Mouse (Mus musculus) MEL (cell line): Measurements from ENCODE around the gene Ppm1g. TPM values are rescaled to one million over a fixed set of nuclear protein-coding genes. Genes with fewer than 3 reads are reported as not detected.

Experiments used
- DNase-seq: peaks from one replicate; pipeline ENCODE4 v3.0.0; 2011; ENCODE audit warnings: low read depth, low spot score
- H3K27ac ChIP-seq: 2 replicates; pipeline ENCODE4 v1.5.1; 2012; ENCODE audit warnings: low read depth, mild to moderate bottlenecking, control low read depth, low read length, moderate library complexity; ENCODE audit not compliant: control insufficient read depth
- H3K27me3 ChIP-seq, 2 experiments: fragments of 150-350 bp in 1 of 2; sonication (generic) in 1 of 2; 2 replicates each; pipeline ENCODE4 v1.6.1; 2012; ENCODE audit warnings: low read length in 2 of 2, mild to moderate bottlenecking in 2 of 2, improper control_type of control experiment in 1 of 2, moderate library complexity in 1 of 2; ENCODE audit not compliant: insufficient read depth in 2 of 2, control insufficient read depth in 1 of 2
- H3K36me3 ChIP-seq, 2 experiments: 2 replicates each; pipeline ENCODE4 v1.6.1; 2012 to 2014; ENCODE audit warnings: low read length in 2 of 2, improper control_type of control experiment in 1 of 2, inconsistent platforms in 1 of 2, mild to moderate bottlenecking in 1 of 2; ENCODE audit not compliant: insufficient read depth in 2 of 2, control insufficient read depth in 1 of 2
- H3K4me1 ChIP-seq, 2 experiments: fragments of 150-350 bp in 1 of 2; sonication (generic) in 1 of 2; 2 replicates each; pipeline ENCODE4 v1.6.1; 2012; ENCODE audit warnings: low read length in 2 of 2, improper control_type of control experiment in 1 of 2, mild to moderate bottlenecking in 1 of 2; ENCODE audit not compliant: insufficient read depth in 2 of 2, control insufficient read depth in 1 of 2
- H3K4me3 ChIP-seq, 2 experiments: fragments of 150-350 bp in 1 of 2; sonication (generic) in 1 of 2; 2 replicates each; pipeline ENCODE4 v1.5.1; 2012; ENCODE audit warnings: low read depth in 2 of 2, low read length in 2 of 2, mild to moderate bottlenecking in 2 of 2, moderate library complexity in 2 of 2, control low read depth in 1 of 2, improper control_type of control experiment in 1 of 2; ENCODE audit not compliant: control insufficient read depth in 1 of 2, insufficient read depth in 1 of 2
- H3K79me2 ChIP-seq: 2 replicates; pipeline ENCODE4 v1.6.1; 2012; ENCODE audit warnings: mild to moderate bottlenecking, low read length, moderate library complexity; ENCODE audit not compliant: control insufficient read depth, poor library complexity, insufficient read depth
- H3K9ac ChIP-seq: 2 replicates; pipeline ENCODE4 v1.6.1; 2012; ENCODE audit warnings: low read depth, mild to moderate bottlenecking, control low read depth, low read length, moderate library complexity; ENCODE audit not compliant: control insufficient read depth, poor library complexity, severe bottlenecking
- H3K9me3 ChIP-seq: fragments of 150-350 bp; sonication (generic); replicated peaks from 2 replicates; pipeline ENCODE4 v1.6.1; 2012; ENCODE audit warnings: mild to moderate bottlenecking, low read length, improper control_type of control experiment, moderate library complexity; ENCODE audit not compliant: insufficient read depth
- BHLHE40 ChIP-seq: IDR thresholded peaks from 2 replicates; pipeline ENCODE4 v1.6.1; 2012; ENCODE audit warnings: low read depth, mild to moderate bottlenecking, inconsistent platforms, low read length, improper control_type of control experiment, borderline replicate concordance
- CHD2 ChIP-seq: IDR thresholded peaks from 2 replicates; pipeline ENCODE4 v1.6.1; 2011; ENCODE audit warnings: low read length, improper control_type of control experiment
- CTCF ChIP-seq, 3 experiments: IDR thresholded peaks in 2 of 3; conservative IDR thresholded peaks in 1 of 3; 2 replicates each; pipeline ENCODE4 v1.5.1; 2011 to 2012; ENCODE audit warnings: low read length in 3 of 3, low read depth in 2 of 3, mild to moderate bottlenecking in 2 of 3, improper control_type of control experiment in 1 of 3, inconsistent platforms in 1 of 3, mixed read lengths in 1 of 3, moderate library complexity in 1 of 3; ENCODE audit not compliant: control insufficient read depth in 1 of 3, insufficient read depth in 1 of 3, poor library complexity in 1 of 3, severe bottlenecking in 1 of 3
- E2F4 ChIP-seq: IDR thresholded peaks from 2 replicates; pipeline ENCODE4 v1.6.1; 2011; ENCODE audit warnings: low read depth, low read length, improper control_type of control experiment, borderline replicate concordance
- ELF1 ChIP-seq: IDR thresholded peaks from 2 replicates; pipeline ENCODE4 v1.6.1; 2014; ENCODE audit warnings: low read depth, mild to moderate bottlenecking, inconsistent platforms, low read length, improper control_type of control experiment, moderate library complexity
- ETS1 ChIP-seq: IDR thresholded peaks from 2 replicates; pipeline ENCODE4 v1.6.1; 2012; ENCODE audit warnings: low read depth, mild to moderate bottlenecking, inconsistent platforms, low read length, improper control_type of control experiment, moderate library complexity
- GABPA ChIP-seq: IDR thresholded peaks from 2 replicates; pipeline ENCODE4 v1.6.1; 2012; ENCODE audit warnings: low read depth, mild to moderate bottlenecking, inconsistent platforms, low read length, improper control_type of control experiment, moderate library complexity
- HCFC1 ChIP-seq: IDR thresholded peaks from 2 replicates; pipeline ENCODE4 v1.6.1; 2012; ENCODE audit warnings: low read depth, mild to moderate bottlenecking, inconsistent platforms, low read length, improper control_type of control experiment, moderate library complexity
- JUND ChIP-seq: IDR thresholded peaks from 2 replicates; pipeline ENCODE4 v1.6.1; 2011; ENCODE audit warnings: low read depth, mild to moderate bottlenecking, improper control_type of control experiment, low read length
- MAX ChIP-seq: IDR thresholded peaks from 2 replicates; pipeline ENCODE4 v1.6.1; 2011; ENCODE audit warnings: low read length, improper control_type of control experiment
- MEF2A ChIP-seq: IDR thresholded peaks from 2 replicates; pipeline ENCODE4 v1.6.1; 2014; ENCODE audit warnings: low read depth, mild to moderate bottlenecking, inconsistent platforms, low read length, improper control_type of control experiment; ENCODE audit not compliant: poor library complexity, insufficient replicate concordance, severe bottlenecking; ENCODE audit errors: extremely low read depth
- MYC ChIP-seq: IDR thresholded peaks from 2 replicates; pipeline ENCODE4 v1.6.1; 2011; ENCODE audit warnings: low read depth, mild to moderate bottlenecking, low read length, improper control_type of control experiment, moderate library complexity
- NELFE ChIP-seq: IDR thresholded peaks from 2 replicates; pipeline ENCODE4 v1.6.1; 2011; ENCODE audit warnings: low read depth, low read length, improper control_type of control experiment
- POLR2AphosphoS2 ChIP-seq: IDR thresholded peaks from 2 replicates; pipeline ENCODE4 v1.6.1; 2011; ENCODE audit warnings: low read length, improper control_type of control experiment
- RAD21 ChIP-seq: IDR thresholded peaks from 2 replicates; pipeline ENCODE4 v1.6.1; 2011; ENCODE audit warnings: mild to moderate bottlenecking, low read depth, low read length, improper control_type of control experiment
- SIN3A ChIP-seq: IDR thresholded peaks from 2 replicates; pipeline ENCODE4 v1.6.1; 2012; ENCODE audit warnings: low read length, improper control_type of control experiment, inconsistent platforms
- SMC3 ChIP-seq: IDR thresholded peaks from 2 replicates; pipeline ENCODE4 v1.6.1; 2011; ENCODE audit warnings: low read depth, low read length, improper control_type of control experiment
- USF1 ChIP-seq: IDR thresholded peaks from 2 replicates; pipeline ENCODE4 v1.6.1; 2014; ENCODE audit warnings: low read depth, mild to moderate bottlenecking, inconsistent platforms, low read length, improper control_type of control experiment, moderate library complexity
- USF2 ChIP-seq, 2 experiments: IDR thresholded peaks; 2 replicates each; pipeline ENCODE4 v1.6.1; 2011 to 2012; ENCODE audit warnings: improper control_type of control experiment in 2 of 2, low read length in 2 of 2, borderline replicate concordance in 1 of 2, inconsistent platforms in 1 of 2, low read depth in 1 of 2, mild to moderate bottlenecking in 1 of 2; ENCODE audit not compliant: insufficient read depth in 1 of 2
- polyA plus RNA-seq, 2 experiments: library from polyadenylated mRNA; stranded (reverse) in 1 of 2; unstranded in 1 of 2; fragments of >175 nt in 1 of 2; fragments of >200 nt in 1 of 2; gene quantifications; 2 replicates each; pipeline versions ENCODE4 v1.2.1 to v1.2.4; 2012; ENCODE audit warnings: low replicate concordance in 2 of 2, low read depth in 1 of 2; ENCODE audit not compliant: insufficient read length in 2 of 2, insufficient read depth in 1 of 2, missing spikeins in 1 of 2
- total RNA-seq: library from RNA; depleted of rRNA; stranded (reverse); fragments of 300-350 nt; gene quantifications from 2 replicates; pipeline ENCODE4 v1.2.3, GENCODE M21; 2012

Gene Ppm1g
- total and polyA plus RNA-seq, 3 experiments = 169 to 639 (median 408) TPM

- Histone ChIP-seq H3K4me3 (no peak overlapping the region), H3K4me1 (no peaks in the 10 kb centered on the region), H3K9me3 (no peaks in the 10 kb centered on the region), H3K36me3 (no peaks in the 10 kb centered on the region; a peak in 1 of 4 replicates), H3K9ac (no peak overlapping the region), H3K27me3 (no peaks in the 10 kb centered on the region), H3K27ac (no peak overlapping the region), H3K79me2 (no peaks in the 10 kb centered on the region)
- no peak for TF ChIP-seq MYC
- TF ChIP-seq JUND = no peak
- no peak for TF ChIP-seq ETS1
- TF ChIP-seq USF1 = no peak
- no peak for TF ChIP-seq RAD21
- TF ChIP-seq CTCF (IDR thresholded peaks at IDR 0.05 in 2 of 3, conservative IDR thresholded peaks at IDR 0.05 in 1 of 3; ENCODE audit: control insufficient read depth in 1 of 3, insufficient read depth in 1 of 3, low read depth in 2 of 3, low read length in 3 of 3, poor library complexity in 1 of 3, severe bottlenecking in 1 of 3) = no peak
- TF ChIP-seq GABPA = no peak
- TF ChIP-seq CHD2 = no peak
- DNase-seq = no peak
These were observed 37.1 kb upstream of the Ppm1g start for GRCm38 (mm10) chr5:31257616-31258015.

GRCm38 (mm10) chr5:31255971-31256370, 35.5 kb upstream of the Ppm1g start:
- DNase-seq = no peak
- Histone ChIP-seq H3K27ac (no peak overlapping the region), H3K4me1 (no peaks in the 10 kb centered on the region), H3K27me3 (no peaks in the 10 kb centered on the region), H3K4me3 (no peak overlapping the region), H3K9me3 (no peaks in the 10 kb centered on the region), H3K9ac (no peak overlapping the region), H3K36me3 (no peaks in the 10 kb centered on the region; a peak in 1 of 4 replicates), H3K79me2 (no peaks in the 10 kb centered on the region)
- TF ChIP-seq ELF1 (no peak), USF2 (IDR thresholded peaks at IDR 0.05; ENCODE audit: borderline replicate concordance in 1 of 2, insufficient read depth in 1 of 2, low read depth in 1 of 2, low read length in 2 of 2) (no peak), HCFC1 (no peak), CTCF (IDR thresholded peaks at IDR 0.05 in 2 of 3, conservative IDR thresholded peaks at IDR 0.05 in 1 of 3; ENCODE audit: control insufficient read depth in 1 of 3, insufficient read depth in 1 of 3, low read depth in 2 of 3, low read length in 3 of 3, poor library complexity in 1 of 3, severe bottlenecking in 1 of 3) (no peak), MAX (no peak)

GRCm38 (mm10) chr5:31255381-31255780, 34.9 kb upstream of the Ppm1g start:
- Histone ChIP-seq H3K36me3 (no peaks in the 10 kb centered on the region; a peak in 1 of 4 replicates), H3K4me1 (no peaks in the 10 kb centered on the region), H3K27ac (no peak overlapping the region), H3K9ac (no peak overlapping the region), H3K9me3 (no peaks in the 10 kb centered on the region), H3K79me2 (no peaks in the 10 kb centered on the region), H3K27me3 (no peaks in the 10 kb centered on the region), H3K4me3 (no peak overlapping the region)
- no peak for DNase-seq
- no peak for TF ChIP-seq POLR2AphosphoS2
- TF ChIP-seq SIN3A = no peak
- TF ChIP-seq SMC3 = no peak
- no peak for TF ChIP-seq E2F4
- no peak for TF ChIP-seq NELFE
- no peak for TF ChIP-seq MEF2A
- TF ChIP-seq MAX = no peak
- TF ChIP-seq BHLHE40 = no peak
